Mouse (Mus musculus): ENCODE results near the gene Marf1. TPM values are rescaled to one million over a fixed set of nuclear protein-coding genes. Genes with fewer than 3 reads are reported as not detected.

Marf1 gene
- polyA plus RNA-seq (2015; fragmentation: Nextera tagmentation; extraction: Ambion mirVana) = 16.2 and 16.3 TPM in 2 replicates

DNA sequence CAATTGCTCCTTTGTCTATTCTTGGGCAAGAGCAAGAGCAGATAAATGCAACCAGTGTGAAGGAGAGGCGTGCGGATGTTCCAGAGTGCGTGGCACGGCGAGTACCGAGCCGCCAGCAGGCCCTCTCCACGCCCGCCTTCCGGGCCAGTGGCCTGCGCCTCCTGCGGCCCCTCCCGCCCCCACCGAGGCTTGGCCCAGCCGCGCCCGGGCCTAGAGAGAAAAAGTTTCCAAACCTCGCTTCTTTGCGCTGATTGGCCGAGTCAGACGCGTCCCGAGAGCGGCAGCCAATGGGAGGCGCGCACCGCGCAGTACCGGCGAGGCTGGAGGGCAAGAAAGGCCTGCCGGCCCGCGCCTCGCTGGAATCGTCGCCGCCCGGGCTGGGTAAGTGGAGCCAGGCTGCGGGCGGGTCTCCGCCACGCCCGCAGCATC lies at the start of gene Marf1, which contains the start of gene Nde1:
Marf1 (minus strand) TSS at position 364 of the 429 bp plus-strand sequence.
Nde1 (plus strand) TSS at position 288 of the 429 bp plus-strand sequence.
- peak within 1 kb of the TSS; percentile 42; the same call in 1 of the 2 replicates for H3K27ac ChIP-seq
- peaks cover 20% of the 10 kb centered on the region for H3K4me1 ChIP-seq
- no peaks in the 10 kb centered on the region for H3K9me3 ChIP-seq
- H3K4me3 ChIP-seq = peak within 1 kb of the TSS; percentile 63
- no peaks in the 10 kb centered on the region for H3K27me3 ChIP-seq (replicated peaks)
- peak; percentile 51 for ATAC-seq (replicated peaks)
- under 1% methylated on average over 43 of the region's 43 CpGs for WGBS
- H3K9ac ChIP-seq = peak within 1 kb of the TSS; percentile 44
- no peaks in the 10 kb centered on the region for H3K36me3 ChIP-seq (replicated peaks)
- H3K4me2 ChIP-seq = peak within 1 kb of the TSS; percentile 70

GRCm38 (mm10) chr16:14198798-14199197 lies 35.6 kb upstream of the Marf1 start:
- H3K36me3 ChIP-seq (replicated peaks) = no peaks in the 10 kb centered on the region
- no peak overlapping the region for H3K4me2 ChIP-seq
- WGBS = 76% methylated on average over 4 of the region's 4 CpGs
- H3K27ac ChIP-seq = no peak overlapping the region
- no peak for ATAC-seq (replicated peaks)
- H3K4me1 ChIP-seq = no peaks in the 10 kb centered on the region
- no peak overlapping the region for H3K4me3 ChIP-seq
- no peak overlapping the region for H3K9ac ChIP-seq
- H3K27me3 ChIP-seq (replicated peaks) = no peaks in the 10 kb centered on the region
- no peaks in the 10 kb centered on the region for H3K9me3 ChIP-seq

GRCm38 (mm10) chr16:14195427-14195826 lies 32.3 kb upstream of the Marf1 start:
- Histone ChIP-seq H3K9me3 (no peaks in the 10 kb centered on the region), H3K9ac (no peak overlapping the region), H3K36me3 (replicated peaks) (no peaks in the 10 kb centered on the region), H3K4me1 (no peaks in the 10 kb centered on the region), H3K4me3 (no peak overlapping the region), H3K4me2 (no peak overlapping the region), H3K27me3 (replicated peaks) (no peaks in the 10 kb centered on the region), H3K27ac (no peak overlapping the region)
- ATAC-seq (replicated peaks) = no peak
- WGBS = 31% methylated on average over 1 of the region's 1 CpGs

DNA sequence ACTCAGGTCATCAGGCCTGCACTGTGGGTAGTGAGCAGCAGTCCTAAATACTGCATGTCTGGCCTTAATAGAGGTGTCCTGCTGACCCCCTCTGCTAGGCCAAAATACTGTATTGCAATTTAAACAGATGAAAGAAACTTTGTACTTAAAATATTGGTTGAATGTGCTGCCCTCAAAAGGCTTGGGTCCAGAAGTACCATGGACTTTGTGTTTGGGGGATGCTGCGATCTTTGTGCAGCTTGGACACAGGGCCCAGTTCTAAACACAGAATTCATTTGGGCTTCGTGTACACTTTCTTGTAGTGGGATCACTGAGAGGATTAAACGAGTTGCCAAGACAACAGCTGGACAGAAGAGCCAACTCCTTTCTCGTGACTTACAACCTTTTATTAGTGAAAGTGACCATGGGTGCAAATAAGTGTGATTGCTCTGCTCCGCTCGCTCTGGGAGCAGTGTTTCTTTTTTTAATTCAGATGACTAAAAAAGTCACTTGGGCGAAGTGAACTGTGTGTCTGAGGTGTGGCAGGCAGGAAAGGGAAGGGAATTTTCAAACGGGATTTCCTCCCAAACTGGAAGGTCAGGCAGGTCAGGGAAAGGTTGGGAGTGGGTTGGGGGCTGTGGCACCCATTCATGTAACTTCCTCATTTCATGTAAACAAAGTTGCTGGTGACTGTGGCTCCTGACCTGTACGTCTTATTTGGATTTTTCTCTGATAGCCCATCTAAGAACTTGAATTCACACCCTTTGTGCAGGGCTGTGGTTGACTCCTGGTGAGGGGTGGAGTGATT lies 31.2 kb upstream of the Marf1 start:
- ATAC-seq (replicated peaks) = no peak
- 45% methylated on average over 9 of the region's 9 CpGs for WGBS
- no peaks in the 10 kb centered on the region for H3K36me3 ChIP-seq (replicated peaks)

GRCm38 (mm10) chr16:14185516-14185915 lies 22.4 kb upstream of the Marf1 start:
- no peak for ATAC-seq (replicated peaks)
- 97% methylated on average over 5 of the region's 5 CpGs for WGBS
- Histone ChIP-seq H3K27me3 (replicated peaks) (no peaks in the 10 kb centered on the region), H3K9ac (no peak overlapping the region), H3K4me3 (no peak overlapping the region), H3K4me1 (no peaks in the 10 kb centered on the region), H3K36me3 (replicated peaks) (no peaks in the 10 kb centered on the region), H3K27ac (no peak overlapping the region), H3K9me3 (no peaks in the 10 kb centered on the region), H3K4me2 (no peak overlapping the region)

More for the DNA sequence above, 31.2 kb upstream of the Marf1 start:
- H3K9ac ChIP-seq = no peak overlapping the region
- no peaks in the 10 kb centered on the region for H3K4me1 ChIP-seq
- H3K27me3 ChIP-seq (replicated peaks) = no peaks in the 10 kb centered on the region
- H3K4me3 ChIP-seq = no peak overlapping the region
- no peak overlapping the region for H3K27ac ChIP-seq
- no peaks in the 10 kb centered on the region for H3K9me3 ChIP-seq
- H3K4me2 ChIP-seq = no peak overlapping the region

DNA sequence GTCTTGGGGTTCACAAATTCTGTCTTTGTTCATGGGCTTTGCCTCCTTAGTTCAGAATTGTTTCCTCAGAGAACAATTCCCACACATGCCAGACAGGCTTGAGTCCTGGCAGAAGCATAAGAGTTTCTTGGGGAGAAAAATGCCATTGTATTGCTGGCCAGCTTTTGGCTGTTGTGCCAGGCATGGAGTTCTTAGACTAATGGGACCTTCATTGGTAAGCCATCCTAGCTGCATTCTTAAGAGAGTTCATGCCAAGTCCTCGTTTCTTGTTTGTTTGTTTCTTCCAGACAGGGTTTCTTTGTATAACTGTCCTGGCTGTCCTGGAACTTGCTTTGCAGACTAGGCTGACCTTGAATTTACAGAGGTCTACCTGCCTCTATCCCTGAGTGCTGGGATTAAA lies 20.7 kb upstream of the Marf1 start:
- Histone ChIP-seq H3K27me3 (replicated peaks) (no peaks in the 10 kb centered on the region), H3K4me3 (no peak overlapping the region), H3K9ac (no peak overlapping the region), H3K27ac (no peak overlapping the region), H3K36me3 (replicated peaks) (no peaks in the 10 kb centered on the region), H3K4me2 (no peak overlapping the region), H3K4me1 (no peaks in the 10 kb centered on the region), H3K9me3 (no peaks in the 10 kb centered on the region)
- no peak for ATAC-seq (replicated peaks)
- 78% methylated on average over 1 of the region's 1 CpGs for WGBS

DNA sequence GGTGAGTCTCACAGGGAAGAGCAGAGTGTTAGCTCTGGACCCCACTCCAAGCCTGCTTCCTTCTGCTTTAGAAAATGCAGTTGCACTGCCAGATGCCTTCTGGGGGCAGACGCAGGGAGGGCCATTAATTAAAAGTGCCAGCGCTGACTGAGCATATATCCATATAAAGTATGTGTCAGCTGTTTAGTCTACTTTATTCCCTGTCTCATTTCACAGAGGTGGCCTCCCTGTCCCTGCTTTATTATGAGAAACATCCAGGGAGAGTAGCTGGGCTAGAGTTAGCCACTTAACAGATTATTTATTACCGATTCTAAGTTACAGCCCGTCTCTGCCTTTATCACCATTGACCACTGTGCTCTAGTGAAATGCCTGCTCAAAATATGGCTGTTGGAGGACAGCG lies 19.2 kb upstream of the Marf1 start:
- Histone ChIP-seq H3K27ac (no peak overlapping the region), H3K4me2 (no peak overlapping the region), H3K4me3 (no peak overlapping the region), H3K9ac (no peak overlapping the region), H3K9me3 (no peaks in the 10 kb centered on the region), H3K27me3 (replicated peaks) (no peaks in the 10 kb centered on the region), H3K4me1 (no peaks in the 10 kb centered on the region), H3K36me3 (replicated peaks) (no peaks in the 10 kb centered on the region)
- ATAC-seq (replicated peaks) = no peak
- 94% methylated on average over 5 of the region's 5 CpGs for WGBS

- no peak overlapping the region for H3K27ac ChIP-seq
- H3K36me3 ChIP-seq (replicated peaks) = no peaks in the 10 kb centered on the region
- H3K4me3 ChIP-seq = no peak overlapping the region
- WGBS = 81% methylated on average over 6 of the region's 6 CpGs
- H3K4me1 ChIP-seq = no peaks in the 10 kb centered on the region
- no peak overlapping the region for H3K9ac ChIP-seq
- no peak overlapping the region for H3K4me2 ChIP-seq
- H3K27me3 ChIP-seq (replicated peaks) = no peaks in the 10 kb centered on the region
- ATAC-seq (replicated peaks) = 0 out of 2 replicates have a peak, but pooled peaks have one; percentile 33
- no peaks in the 10 kb centered on the region for H3K9me3 ChIP-seq
These were observed 17.1 kb upstream of the Marf1 start for GRCm38 (mm10) chr16:14180163-14180733.

DNA sequence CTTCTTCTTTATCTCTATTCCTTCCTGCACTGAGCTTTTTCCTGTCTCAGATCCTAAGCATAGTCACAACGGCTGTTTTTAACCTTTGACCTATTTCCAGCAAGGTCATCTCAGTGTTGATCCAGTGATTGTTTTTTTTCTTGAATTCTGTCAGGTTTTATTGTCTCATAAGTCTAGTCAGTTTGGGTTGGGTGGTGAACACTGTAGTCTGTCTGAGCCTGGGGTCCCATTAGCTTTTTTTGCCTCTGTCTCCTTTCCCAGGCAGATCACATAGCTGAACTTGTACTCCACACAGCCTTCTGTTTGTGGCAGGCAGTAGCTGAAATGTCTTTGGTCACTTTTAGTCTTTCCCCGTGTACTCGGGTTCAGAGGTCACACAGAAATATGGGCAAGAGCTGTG lies 14.9 kb upstream of the Marf1 start:
- Histone ChIP-seq H3K4me2 (no peak overlapping the region), H3K4me3 (no peak overlapping the region), H3K4me1 (no peaks in the 10 kb centered on the region), H3K27me3 (replicated peaks) (no peaks in the 10 kb centered on the region), H3K9me3 (no peaks in the 10 kb centered on the region), H3K36me3 (replicated peaks) (no peaks in the 10 kb centered on the region), H3K9ac (no peak overlapping the region), H3K27ac (no peak overlapping the region)
- WGBS = 85% methylated on average over 3 of the region's 3 CpGs
- no peak for ATAC-seq (replicated peaks)

DNA sequence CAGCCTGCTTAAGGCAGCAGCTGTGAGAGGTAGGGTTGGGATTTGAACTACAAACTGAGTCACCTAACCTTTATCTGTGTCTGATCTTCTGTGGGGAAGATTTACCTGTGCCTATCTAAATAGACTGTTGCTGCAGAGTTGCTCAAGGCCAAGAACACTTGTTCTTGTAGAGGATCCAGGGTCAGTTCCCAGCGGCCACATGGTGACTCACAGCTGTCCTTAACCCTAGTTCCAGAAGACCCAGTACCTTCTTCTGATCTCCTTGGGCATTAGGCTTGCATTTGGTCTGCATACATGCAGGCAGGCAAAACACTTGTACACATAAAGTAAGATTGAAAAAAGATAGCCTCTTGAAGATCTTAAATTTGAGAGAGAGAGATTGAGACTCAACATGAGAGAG lies 6.6 kb upstream of the Marf1 start:
- no peaks in the 10 kb centered on the region; the same call in 1 of the 2 replicates for H3K36me3 ChIP-seq (replicated peaks)
- no peak for ATAC-seq (replicated peaks)

GRCm38 (mm10) chr16:14166490-14166889 lies 3.3 kb upstream of the Marf1 start:
- H3K4me3 ChIP-seq = no peak overlapping the region

More for the DNA sequence above, 6.6 kb upstream of the Marf1 start:
- no peak overlapping the region for H3K4me2 ChIP-seq
- H3K9ac ChIP-seq = no peak overlapping the region
- no peaks in the 10 kb centered on the region for H3K4me1 ChIP-seq
- 97% methylated on average over 1 of the region's 1 CpGs for WGBS
- H3K27me3 ChIP-seq (replicated peaks) = no peaks in the 10 kb centered on the region
- no peaks in the 10 kb centered on the region for H3K9me3 ChIP-seq
- H3K27ac ChIP-seq = no peak overlapping the region
- H3K4me3 ChIP-seq = no peak overlapping the region

GRCm38 (mm10) chr16:14163731-14164130 lies 580 bp upstream of the Marf1 start:
- no peak for ATAC-seq (replicated peaks)
- H3K4me3 ChIP-seq = peak overlapping the region; percentile 63
- peak overlapping the region; percentile 70 for H3K4me2 ChIP-seq
- peaks cover 14% of the 10 kb centered on the region for H3K4me1 ChIP-seq
- H3K9me3 ChIP-seq = no peaks in the 10 kb centered on the region
- H3K9ac ChIP-seq = peak overlapping the region; percentile 44; the same call in 1 of the 2 replicates
- 2% methylated on average over 10 of the region's 10 CpGs for WGBS
- no peaks in the 10 kb centered on the region for H3K36me3 ChIP-seq (replicated peaks)
- H3K27me3 ChIP-seq (replicated peaks) = no peaks in the 10 kb centered on the region
- H3K27ac ChIP-seq = no peak overlapping the region

More at GRCm38 (mm10) chr16:14166490-14166889, 3.3 kb upstream of the Marf1 start:
- no peak for ATAC-seq (replicated peaks)
- 95% methylated on average over 4 of the region's 4 CpGs for WGBS
- no peaks in the 10 kb centered on the region for H3K27me3 ChIP-seq (replicated peaks)
- H3K4me1 ChIP-seq = peaks cover 14% of the 10 kb centered on the region
- H3K9me3 ChIP-seq = no peaks in the 10 kb centered on the region
- no peaks in the 10 kb centered on the region; the same call in 1 of the 2 replicates for H3K36me3 ChIP-seq (replicated peaks)
- H3K27ac ChIP-seq = no peak overlapping the region
- H3K4me2 ChIP-seq = no peak overlapping the region
- no peak overlapping the region for H3K9ac ChIP-seq
